Mouse (Mus musculus): Measurements from ENCODE around the gene Tpcn1. TPM values are rescaled to one million over a fixed set of nuclear protein-coding genes. Genes with fewer than 3 reads are reported as not detected.

The Tpcn1 gene
- polyA plus RNA-seq, 1 experiment from 2014 or later: 30.6 TPM

GRCm38 (mm10) chr5:120566101-120566500, 22.4 kb downstream of the Tpcn1 start:
- Histone ChIP-seq H3K4me1 (ENCODE audit: insufficient read depth, low read length) (peaks cover 92% of the 10 kb centered on the region), H3K9ac (replicated peaks; ENCODE audit: low read length) (no peak overlapping the region; the same call in 1 of the 2 replicates), H3K27me3 (ENCODE audit: insufficient read depth, low read length) (no peaks in the 10 kb centered on the region), H3K9me3 (ENCODE audit: low read length) (no peaks in the 10 kb centered on the region), H3K4me3 (ENCODE audit: low read length) (no peak overlapping the region), H3K36me3 (ENCODE audit: insufficient read depth, low read length) (no peaks in the 10 kb centered on the region), H3K4me2 (replicated peaks; ENCODE audit: low read depth, low read length) (no peak overlapping the region), H3K27ac (ENCODE audit: low read length) (peak overlapping the region; percentile 76)
- WGBS: 58% methylated on average over 5 of the region's 5 CpGs
- no peak for ATAC-seq (ENCODE audit: low FRiP score, low TSS enrichment)

GRCm38 (mm10) chr5:120565171-120565905, 23.1 kb downstream of the Tpcn1 start:
- Histone ChIP-seq H3K27ac (ENCODE audit: low read length) (peak overlapping the region; percentile 76), H3K4me1 (ENCODE audit: insufficient read depth, low read length) (peaks cover 92% of the 10 kb centered on the region), H3K36me3 (ENCODE audit: insufficient read depth, low read length) (no peaks in the 10 kb centered on the region), H3K4me3 (ENCODE audit: low read length) (no peak overlapping the region), H3K4me2 (replicated peaks; ENCODE audit: low read depth, low read length) (no peak overlapping the region), H3K27me3 (ENCODE audit: insufficient read depth, low read length) (no peaks in the 10 kb centered on the region), H3K9ac (replicated peaks; ENCODE audit: low read length) (no peak overlapping the region), H3K9me3 (ENCODE audit: low read length) (no peaks in the 10 kb centered on the region)
- no peak for ATAC-seq (ENCODE audit: low FRiP score, low TSS enrichment)
- WGBS: 37% methylated on average over 14 of the region's 15 CpGs

GRCm38 (mm10) chr5:120563914-120564311, 24.6 kb downstream of the Tpcn1 start:
- H3K36me3 ChIP-seq (ENCODE audit: insufficient read depth, low read length): no peaks in the 10 kb centered on the region
- peaks cover 94% of the 10 kb centered on the region for H3K4me1 ChIP-seq (ENCODE audit: insufficient read depth, low read length)
- 26% methylated on average over 4 of the region's 4 CpGs for WGBS
- H3K27me3 ChIP-seq (ENCODE audit: insufficient read depth, low read length): no peaks in the 10 kb centered on the region
- no peak overlapping the region for H3K4me2 ChIP-seq (replicated peaks; ENCODE audit: low read depth, low read length)
- ATAC-seq (ENCODE audit: low FRiP score, low TSS enrichment): no peak
- peak overlapping the region; percentile 96 for H3K27ac ChIP-seq (ENCODE audit: low read length)
- no peak overlapping the region for H3K9ac ChIP-seq (replicated peaks; ENCODE audit: low read length)
- H3K9me3 ChIP-seq (ENCODE audit: low read length): no peaks in the 10 kb centered on the region
- H3K4me3 ChIP-seq (ENCODE audit: low read length): no peak overlapping the region

GRCm38 (mm10) chr5:120562956-120563913, 25.2 kb downstream of the Tpcn1 start:
- Histone ChIP-seq H3K27ac (ENCODE audit: low read length) (peak overlapping the region; percentile 96), H3K36me3 (ENCODE audit: insufficient read depth, low read length) (no peaks in the 10 kb centered on the region), H3K4me2 (replicated peaks; ENCODE audit: low read depth, low read length) (peak overlapping the region; percentile 31), H3K9me3 (ENCODE audit: low read length) (no peaks in the 10 kb centered on the region), H3K4me3 (ENCODE audit: low read length) (no peak overlapping the region), H3K4me1 (ENCODE audit: insufficient read depth, low read length) (peaks cover 94% of the 10 kb centered on the region), H3K9ac (replicated peaks; ENCODE audit: low read length) (peak overlapping the region; percentile 36), H3K27me3 (ENCODE audit: insufficient read depth, low read length) (no peaks in the 10 kb centered on the region)
- peak; percentile 69 for ATAC-seq (ENCODE audit: low FRiP score, low TSS enrichment)
- WGBS: 14% methylated on average over 28 of the region's 28 CpGs

- H3K4me1 ChIP-seq (ENCODE audit: insufficient read depth, low read length): peaks cover 75% of the 10 kb centered on the region
- no peaks in the 10 kb centered on the region for H3K27me3 ChIP-seq (ENCODE audit: insufficient read depth, low read length)
- WGBS: 5% methylated on average over 16 of the region's 16 CpGs
- peak overlapping the region; percentile 29; the same call in 1 of the 2 replicates for H3K9ac ChIP-seq (replicated peaks; ENCODE audit: low read length)
- peak overlapping the region; percentile 92 for H3K27ac ChIP-seq (ENCODE audit: low read length)
- H3K4me3 ChIP-seq (ENCODE audit: low read length): peak overlapping the region; percentile 18
- peak overlapping the region; percentile 33 for H3K4me2 ChIP-seq (replicated peaks; ENCODE audit: low read depth, low read length)
- peaks cover 18% of the 10 kb centered on the region for H3K36me3 ChIP-seq (ENCODE audit: insufficient read depth, low read length)
- no peaks in the 10 kb centered on the region for H3K9me3 ChIP-seq (ENCODE audit: low read length)
- peak; percentile 84 for ATAC-seq (ENCODE audit: low FRiP score, low TSS enrichment)
These were observed 27.7 kb downstream of the Tpcn1 start for GRCm38 (mm10) chr5:120560616-120561311.

- peak overlapping the region; percentile 22; the same call in 1 of the 2 replicates for H3K9ac ChIP-seq (replicated peaks; ENCODE audit: low read length)
- no peaks in the 10 kb centered on the region for H3K27me3 ChIP-seq (ENCODE audit: insufficient read depth, low read length)
- H3K4me2 ChIP-seq (replicated peaks; ENCODE audit: low read depth, low read length): peak overlapping the region; percentile 33
- H3K9me3 ChIP-seq (ENCODE audit: low read length): no peaks in the 10 kb centered on the region
- 27% methylated on average over 8 of the region's 9 CpGs for WGBS
- H3K36me3 ChIP-seq (ENCODE audit: insufficient read depth, low read length): peaks cover 22% of the 10 kb centered on the region
- H3K4me3 ChIP-seq (ENCODE audit: low read length): peak overlapping the region; percentile 17
- ATAC-seq (ENCODE audit: low FRiP score, low TSS enrichment): no peak
- peaks cover 69% of the 10 kb centered on the region for H3K4me1 ChIP-seq (ENCODE audit: insufficient read depth, low read length)
- peak overlapping the region; percentile 92 for H3K27ac ChIP-seq (ENCODE audit: low read length)
These were observed 28.3 kb downstream of the Tpcn1 start for GRCm38 (mm10) chr5:120560129-120560615.

GRCm38 (mm10) chr5:120558762-120559161, 29.7 kb downstream of the Tpcn1 start:
- Histone ChIP-seq H3K9me3 (ENCODE audit: low read length) (no peaks in the 10 kb centered on the region), H3K4me3 (ENCODE audit: low read length) (no peak overlapping the region), H3K4me2 (replicated peaks; ENCODE audit: low read depth, low read length) (peak overlapping the region; percentile 33), H3K36me3 (ENCODE audit: insufficient read depth, low read length) (peaks cover 33% of the 10 kb centered on the region), H3K27me3 (ENCODE audit: insufficient read depth, low read length) (no peaks in the 10 kb centered on the region), H3K9ac (replicated peaks; ENCODE audit: low read length) (no peak overlapping the region), H3K27ac (ENCODE audit: low read length) (no peak overlapping the region), H3K4me1 (ENCODE audit: insufficient read depth, low read length) (peaks cover 57% of the 10 kb centered on the region)
- no peak for ATAC-seq (ENCODE audit: low FRiP score, low TSS enrichment)
- 67% methylated on average over 14 of the region's 14 CpGs for WGBS

DNA sequence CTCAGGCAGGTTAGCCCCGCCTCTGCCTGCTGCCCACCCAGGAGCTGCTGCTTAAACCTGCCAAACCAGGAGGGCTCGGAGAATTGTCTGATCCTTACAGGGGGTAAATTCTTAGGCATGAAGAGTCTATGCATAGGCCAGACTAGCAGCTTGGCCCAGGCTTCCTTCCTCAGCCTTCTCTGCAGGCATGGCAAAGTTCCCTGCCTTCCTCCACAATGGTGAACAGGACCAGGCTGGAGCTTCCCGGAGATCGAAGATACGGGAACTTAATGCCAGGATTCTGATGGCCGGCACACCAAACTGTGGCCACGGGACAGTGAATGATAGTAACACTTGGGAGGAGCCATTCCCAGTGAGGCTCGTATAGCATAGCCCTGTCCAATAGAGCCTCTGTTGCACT, 30.4 kb downstream of the Tpcn1 start:
- WGBS: 57% methylated on average over 8 of the region's 8 CpGs
- H3K9me3 ChIP-seq (ENCODE audit: low read length): no peaks in the 10 kb centered on the region
- no peaks in the 10 kb centered on the region for H3K27me3 ChIP-seq (ENCODE audit: insufficient read depth, low read length)
- peaks cover 50% of the 10 kb centered on the region for H3K4me1 ChIP-seq (ENCODE audit: insufficient read depth, low read length)
- no peak for ATAC-seq (ENCODE audit: low FRiP score, low TSS enrichment)
- H3K27ac ChIP-seq (ENCODE audit: low read length): no peak overlapping the region
- H3K36me3 ChIP-seq (ENCODE audit: insufficient read depth, low read length): peaks cover 40% of the 10 kb centered on the region
- H3K4me2 ChIP-seq (replicated peaks; ENCODE audit: low read depth, low read length): no peak overlapping the region
- no peak overlapping the region for H3K4me3 ChIP-seq (ENCODE audit: low read length)
- no peak overlapping the region for H3K9ac ChIP-seq (replicated peaks; ENCODE audit: low read length)

DNA sequence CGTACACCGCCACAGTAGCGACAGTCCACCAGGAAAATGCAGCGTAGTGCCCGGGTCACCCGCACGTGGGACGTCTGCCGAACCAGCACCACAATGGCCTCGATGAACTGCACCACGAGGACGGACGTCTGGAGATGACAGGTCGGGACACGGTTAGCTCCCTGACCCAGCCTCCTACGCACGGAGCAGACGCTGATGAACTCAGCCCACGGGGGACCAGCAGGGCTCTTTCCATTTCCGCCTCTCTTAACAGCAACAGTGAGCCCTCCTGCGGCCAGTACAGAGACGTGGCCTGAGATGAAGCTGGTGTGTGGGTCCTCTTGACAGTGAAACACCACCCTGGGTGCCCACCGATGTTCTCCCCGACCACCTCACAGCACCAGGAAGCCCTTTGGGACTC, 32.6 kb downstream of the Tpcn1 start:
- Histone ChIP-seq H3K9ac (replicated peaks; ENCODE audit: low read length) (no peak overlapping the region), H3K4me1 (ENCODE audit: insufficient read depth, low read length) (peaks cover 36% of the 10 kb centered on the region), H3K9me3 (ENCODE audit: low read length) (no peaks in the 10 kb centered on the region), H3K36me3 (ENCODE audit: insufficient read depth, low read length) (peaks cover 50% of the 10 kb centered on the region), H3K27me3 (ENCODE audit: insufficient read depth, low read length) (no peaks in the 10 kb centered on the region), H3K4me3 (ENCODE audit: low read length) (no peak overlapping the region), H3K27ac (ENCODE audit: low read length) (no peak overlapping the region), H3K4me2 (replicated peaks; ENCODE audit: low read depth, low read length) (no peak overlapping the region)
- no peak for ATAC-seq (ENCODE audit: low FRiP score, low TSS enrichment)
- WGBS: 64% methylated on average over 24 of the region's 24 CpGs

Data from kidney, embryonic 16.5 days (tissue).